ENCODE assay signal across 30 mouse cellular contexts in the genomic region with DNA sequence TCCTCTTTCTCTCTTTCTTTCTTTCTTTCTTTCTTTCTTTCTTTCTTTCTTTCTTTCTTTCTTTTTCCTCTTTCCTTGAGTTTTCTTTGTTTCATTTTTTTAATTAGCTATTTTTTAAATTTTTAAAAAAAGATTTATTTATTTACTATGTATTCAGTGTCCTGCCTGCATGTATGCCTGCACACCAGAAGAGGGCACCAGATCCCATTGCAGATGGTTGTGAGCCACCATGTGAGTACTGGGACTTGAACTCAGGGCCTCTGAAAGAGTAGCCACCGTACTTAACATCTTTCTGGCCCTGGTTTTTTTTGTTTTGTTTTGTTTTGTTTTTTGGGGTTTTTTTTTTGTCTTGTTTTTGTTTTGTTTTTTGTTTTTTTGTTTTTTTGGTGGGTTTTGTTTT. TPM values are rescaled to one million over a fixed set of nuclear protein-coding genes. Genes with fewer than 3 reads are reported as not detected.
DNase-seq lines count a peak whose midpoint lies in the region; ATAC-seq and TF ChIP-seq lines count a peak whose summit lies in the region.
"Had no signal": no experiment of that assay in that cellular context is flagged by ENCODE, and none has a peak within 500 bp of the region (broad histone marks: within the 10 kb centered on the region; RNA-seq: fewer than 3 reads in every experiment).

No protein-coding gene starts in this region.

- no peak overlapping the region for H3K4me2 ChIP-seq in forebrain, postnatal 0 days (ENCODE audit: low read depth)
- no peak overlapping the region for H3K4me2 ChIP-seq in forebrain, embryonic 13.5 days
- H3K4me2 ChIP-seq in liver, postnatal 0 days (ENCODE audit: low read depth, low read length): no peak overlapping the region
- H3K4me2 ChIP-seq in liver, embryonic 12.5 days: no peak overlapping the region
- H3K4me2 ChIP-seq: limb, embryonic 15.5 days; midbrain, embryonic 13.5 days; neural tube, embryonic 13.5 days had no signal

- H3K9me3 ChIP-seq in forebrain, postnatal 0 days (ENCODE audit: low read length): no peaks in the 10 kb centered on the region
- no peaks in the 10 kb centered on the region for H3K9me3 ChIP-seq in forebrain, embryonic 13.5 days (replicated peaks)
- H3K9me3 ChIP-seq in liver, postnatal 0 days (ENCODE audit: low read length): no peaks in the 10 kb centered on the region
- no peaks in the 10 kb centered on the region for H3K9me3 ChIP-seq in liver, embryonic 12.5 days (replicated peaks)
- H3K9me3 ChIP-seq in MEL (replicated peaks; ENCODE audit: insufficient read depth, low read length): no peaks in the 10 kb centered on the region
- H3K9me3 ChIP-seq: heart, embryonic 10.5 days; limb, embryonic 15.5 days; megakaryocyte, embryonic 14.5 days; midbrain, embryonic 13.5 days; neural tube, embryonic 13.5 days had no signal

- 81% methylated on average over 1 of the region's 1 CpGs for WGBS in forebrain, postnatal 0 days
- WGBS in forebrain, embryonic 13.5 days: 84% methylated on average over 1 of the region's 1 CpGs
- WGBS in kidney, adult 2 months: 98% methylated on average over 1 of the region's 1 CpGs
- WGBS in liver, postnatal 0 days (ENCODE audit: insufficient replicate concordance): 73% methylated on average over 1 of the region's 1 CpGs
- 73% methylated on average over 1 of the region's 1 CpGs for WGBS in liver, embryonic 12.5 days (ENCODE audit: insufficient replicate concordance)

- TF ChIP-seq RAD21 in MEL (IDR thresholded peaks at IDR 0.05; ENCODE audit: low read depth, low read length): no peak; the same call in 1 of the 2 replicates

- H3K27ac ChIP-seq in forebrain, postnatal 0 days (ENCODE audit: low read depth, low read length): no peak overlapping the region
- no peak overlapping the region for H3K27ac ChIP-seq in forebrain, embryonic 13.5 days
- H3K27ac ChIP-seq in kidney, adult 2 months (ENCODE audit: insufficient read depth, low read depth, low read length): no peak overlapping the region
- H3K27ac ChIP-seq in liver, postnatal 0 days (ENCODE audit: low read depth): no peak overlapping the region
- no peak overlapping the region for H3K27ac ChIP-seq in liver, embryonic 12.5 days
- no peak overlapping the region for H3K27ac ChIP-seq in MEL (ENCODE audit: control insufficient read depth, low read depth, low read length)
- H3K27ac ChIP-seq: heart, embryonic 10.5 days; limb, embryonic 15.5 days; midbrain, embryonic 13.5 days; neural tube, embryonic 13.5 days had no signal

- DNase-seq in forebrain, postnatal 0 days: no peak
- no peak for DNase-seq in kidney, adult 2 months
- no peak for DNase-seq in kidney, postnatal 10 days
- no peak for DNase-seq in liver, postnatal 0 days
- DNase-seq in MEL (ENCODE audit: low read depth, low spot score): no peak
- DNase-seq: adrenal gland, adult 2 months; cerebellum, adult 11-12 months; cerebellum, postnatal 10 days; heart, postnatal 14 days; kidney, adult 8-10 months; kidney, postnatal 36 days; layer of hippocampus, adult 9-11 months; left cerebral cortex, postnatal 4 days; lung, postnatal 10 days; thymus, postnatal 25 days had no signal

- H3K4me1 ChIP-seq in forebrain, postnatal 0 days (ENCODE audit: insufficient read depth): no peaks in the 10 kb centered on the region
- peaks cover 22% of the 10 kb centered on the region for H3K4me1 ChIP-seq in forebrain, embryonic 13.5 days
- H3K4me1 ChIP-seq in kidney, adult 2 months (ENCODE audit: control insufficient read depth, insufficient read depth, low read length): peaks cover 16% of the 10 kb centered on the region
- H3K4me1 ChIP-seq in liver, postnatal 0 days (ENCODE audit: insufficient read depth): peaks cover 16% of the 10 kb centered on the region
- H3K4me1 ChIP-seq in liver, embryonic 12.5 days: peaks cover 47% of the 10 kb centered on the region
- peaks cover 0 to 8% of the 10 kb centered on the region in 2 experiments; a peak in 2 of 4 replicates for H3K4me1 ChIP-seq in MEL (ENCODE audit: control insufficient read depth in 1 of 2, insufficient read depth in 2 of 2, low read length in 2 of 2)

- no peaks in the 10 kb centered on the region for H3K79me2 ChIP-seq in MEL (ENCODE audit: control insufficient read depth, insufficient read depth, low read length, poor library complexity)

- no peaks in the 10 kb centered on the region for H3K27me3 ChIP-seq in forebrain, postnatal 0 days (ENCODE audit: insufficient read depth, low read length)
- H3K27me3 ChIP-seq in forebrain, embryonic 13.5 days: peaks cover 29% of the 10 kb centered on the region
- no peaks in the 10 kb centered on the region for H3K27me3 ChIP-seq in kidney, adult 2 months (replicated peaks; ENCODE audit: control insufficient read depth, insufficient read depth, low read length)
- H3K27me3 ChIP-seq in liver, postnatal 0 days (ENCODE audit: insufficient read depth, low read length): no peaks in the 10 kb centered on the region
- peaks cover 33% of the 10 kb centered on the region for H3K27me3 ChIP-seq in liver, embryonic 12.5 days (replicated peaks)
- no peaks in the 10 kb centered on the region; a peak in 1 of 4 replicates for H3K27me3 ChIP-seq in MEL (ENCODE audit: control insufficient read depth in 1 of 2, insufficient read depth in 2 of 2, low read length in 2 of 2)
- H3K27me3 ChIP-seq: Patski had no signal

- H3K36me3 ChIP-seq in forebrain, postnatal 0 days (ENCODE audit: insufficient read depth): no peaks in the 10 kb centered on the region
- no peaks in the 10 kb centered on the region for H3K36me3 ChIP-seq in forebrain, embryonic 13.5 days (ENCODE audit: poor library complexity, severe bottlenecking)
- no peaks in the 10 kb centered on the region for H3K36me3 ChIP-seq in kidney, adult 2 months (ENCODE audit: control insufficient read depth, insufficient read depth, low read length)
- no peaks in the 10 kb centered on the region for H3K36me3 ChIP-seq in liver, postnatal 0 days (replicated peaks; ENCODE audit: insufficient read depth, low read length)
- H3K36me3 ChIP-seq in liver, embryonic 12.5 days: no peaks in the 10 kb centered on the region
- no peaks in the 10 kb centered on the region for H3K36me3 ChIP-seq in MEL (ENCODE audit: control insufficient read depth in 1 of 2, insufficient read depth in 2 of 2, low read length in 2 of 2)
- H3K36me3 ChIP-seq: heart, embryonic 10.5 days; limb, embryonic 15.5 days; midbrain, embryonic 13.5 days; neural tube, embryonic 13.5 days had no signal

- no peak overlapping the region for H3K9ac ChIP-seq in forebrain, postnatal 0 days
- no peak overlapping the region for H3K9ac ChIP-seq in forebrain, embryonic 13.5 days
- H3K9ac ChIP-seq in liver, postnatal 0 days (replicated peaks): no peak overlapping the region
- H3K9ac ChIP-seq in liver, embryonic 12.5 days: no peak overlapping the region
- no peak overlapping the region for H3K9ac ChIP-seq in MEL (ENCODE audit: control insufficient read depth, low read depth, low read length, poor library complexity, severe bottlenecking)
- H3K9ac ChIP-seq: limb, embryonic 15.5 days; midbrain, embryonic 13.5 days; neural tube, embryonic 13.5 days had no signal

- ATAC-seq in forebrain, postnatal 0 days: no peak
- no peak for ATAC-seq in forebrain, embryonic 13.5 days
- ATAC-seq in liver, postnatal 0 days: no peak
- no peak for ATAC-seq in liver, embryonic 12.5 days
- no peak for ATAC-seq in CD4-positive, CD25-positive, alpha-beta regulatory T cell, adult 4 months
- ATAC-seq: midbrain, embryonic 13.5 days; Patski had no signal

- TF ChIP-seq EP300 in liver, postnatal 0 days (IDR thresholded peaks at IDR 0.05; ENCODE audit: low read depth): no peak
- no peak for TF ChIP-seq EP300 in MEL (IDR thresholded peaks at IDR 0.05; ENCODE audit: low read depth in 1 of 2, low read length in 2 of 2)

- peak; percentile 32; the same call in 1 of the 2 replicates for TF ChIP-seq CTCF in forebrain, postnatal 0 days (IDR thresholded peaks at IDR 0.05; ENCODE audit: low read depth)
- TF ChIP-seq CTCF in kidney, adult 2 months (conservative IDR thresholded peaks at IDR 0.05; ENCODE audit: insufficient read depth, insufficient read length, low read depth, low read length): peak; percentile 46
- TF ChIP-seq CTCF in liver, postnatal 0 days (IDR thresholded peaks at IDR 0.05; ENCODE audit: low read depth): peak; percentile 39
- peak; percentile 16 to 27 (median 25); a peak in 2 of 6 replicates for TF ChIP-seq CTCF in MEL (IDR thresholded peaks at IDR 0.05 in 2 of 3, conservative IDR thresholded peaks at IDR 0.05 in 1 of 3; ENCODE audit: control insufficient read depth in 1 of 3, insufficient read depth in 1 of 3, low read depth in 2 of 3, low read length in 3 of 3, poor library complexity in 1 of 3, severe bottlenecking in 1 of 3)

- no peak overlapping the region for H3K4me3 ChIP-seq in forebrain, postnatal 0 days (ENCODE audit: low read depth, low read length)
- no peak overlapping the region for H3K4me3 ChIP-seq in forebrain, embryonic 13.5 days
- no peak overlapping the region for H3K4me3 ChIP-seq in kidney, adult 2 months (ENCODE audit: insufficient read depth, low read depth, low read length)
- H3K4me3 ChIP-seq in liver, postnatal 0 days (ENCODE audit: low read depth, low read length): no peak overlapping the region
- H3K4me3 ChIP-seq in liver, embryonic 12.5 days: no peak overlapping the region
- no peak overlapping the region for H3K4me3 ChIP-seq in MEL (ENCODE audit: control insufficient read depth in 1 of 2, insufficient read depth in 1 of 2, low read depth in 2 of 2, low read length in 2 of 2)
- H3K4me3 ChIP-seq: heart, embryonic 10.5 days; limb, embryonic 15.5 days; megakaryocyte, embryonic 14.5 days; midbrain, embryonic 13.5 days; myocyte; neural tube, embryonic 13.5 days had no signal

- TF ChIP-seq POLR2A in kidney, adult 2 months (IDR thresholded peaks at IDR 0.05; ENCODE audit: low read depth, low read length): no peak
- no peak for TF ChIP-seq POLR2A in MEL (IDR thresholded peaks at IDR 0.05; ENCODE audit: control insufficient read depth in 1 of 2, insufficient read depth in 1 of 2, low read depth in 1 of 2, low read length in 2 of 2, poor library complexity in 1 of 2)

RNA-seq across cellular contexts. Expression of a gene that starts 12.8 kb away (rescaled TPM):
- total RNA-seq in forebrain, postnatal 0 days (2014; rRNA removed): 8.3 and 8.6 TPM in 2 replicates
- 10.6 and 13.5 TPM in 2 replicates for polyA plus RNA-seq in forebrain, postnatal 0 days (2015; fragmentation: Nextera tagmentation; extraction: Ambion mirVana)
- polyA plus RNA-seq in forebrain, embryonic 13.5 days (2015; fragmentation: Nextera tagmentation; extraction: Ambion mirVana): 5.0 and 5.5 TPM in 2 replicates
- 59.2 and 66.7 TPM in 2 replicates for polyA plus RNA-seq in kidney, adult 2 months (2012; rRNA removed)
- 12.6 and 19.8 TPM in 2 replicates for polyA plus RNA-seq in liver, postnatal 0 days (2015; fragmentation: Nextera tagmentation; extraction: Ambion mirVana)
- polyA plus RNA-seq in liver, embryonic 12.5 days (2016; fragmentation: Nextera tagmentation; extraction: Ambion mirVana): 17.6 and 18.1 TPM in 2 replicates
- 0.04 TPM in 1 of 2 replicates, not detected in the other for total RNA-seq in MEL (2012; rRNA removed)
- 1 to 10 TPM in 1 of 2 experiments, not detected in 1; 1.7 TPM for polyA plus RNA-seq in MEL (2012; ENCODE audit: insufficient read depth in 1 of 2, insufficient read length in 2 of 2, low read depth in 1 of 2, low replicate concordance in 2 of 2, missing spikeins in 1 of 2)
- polyA plus RNA-seq in CD4-positive, CD25-positive, alpha-beta regulatory T cell, adult 4 months (2017; shearing (Covaris generic)): not detected

RNA-seq across cellular contexts. Expression of a gene that starts 25.7 kb away (rescaled TPM):
- not detected in 2 replicates for total RNA-seq in forebrain, postnatal 0 days (2014; rRNA removed)
- 0.52 TPM in 1 of 2 replicates, not detected in the other for polyA plus RNA-seq in forebrain, postnatal 0 days (2015; fragmentation: Nextera tagmentation; extraction: Ambion mirVana)
- not detected in 2 replicates for polyA plus RNA-seq in forebrain, embryonic 13.5 days (2015; fragmentation: Nextera tagmentation; extraction: Ambion mirVana)
- 0.24 and 0.25 TPM in 2 replicates for polyA plus RNA-seq in kidney, adult 2 months (2012; rRNA removed)
- 3.4 TPM in 2 replicates for polyA plus RNA-seq in liver, postnatal 0 days (2015; fragmentation: Nextera tagmentation; extraction: Ambion mirVana)
- 7.0 and 9.5 TPM in 2 replicates for polyA plus RNA-seq in liver, embryonic 12.5 days (2016; fragmentation: Nextera tagmentation; extraction: Ambion mirVana)
- not detected in 2 replicates for total RNA-seq in MEL (2012; rRNA removed)
- not detected for polyA plus RNA-seq in MEL (2012; ENCODE audit: insufficient read depth in 1 of 2, insufficient read length in 2 of 2, low read depth in 1 of 2, low replicate concordance in 2 of 2, missing spikeins in 1 of 2)
- not detected for polyA plus RNA-seq in CD4-positive, CD25-positive, alpha-beta regulatory T cell, adult 4 months (2017; shearing (Covaris generic))
- total RNA-seq: gastrocnemius, adult 18-20 months; left cerebral cortex, adult 8-10 months; left cerebral cortex, postnatal 4 days had no signal
- polyA plus RNA-seq: embryonic facial prominence, embryonic 11.5 days; forebrain, embryonic 11.5 days; hindbrain, embryonic 11.5 days; midbrain, embryonic 13.5 days; neural tube, embryonic 13.5 days had no signal

RNA-seq across cellular contexts. Expression of a gene that starts 26.8 kb away (rescaled TPM):
- total RNA-seq in forebrain, postnatal 0 days (2014; rRNA removed): 0.57 and 0.77 TPM in 2 replicates
- 1.2 and 1.7 TPM in 2 replicates for polyA plus RNA-seq in forebrain, postnatal 0 days (2015; fragmentation: Nextera tagmentation; extraction: Ambion mirVana)
- polyA plus RNA-seq in forebrain, embryonic 13.5 days (2015; fragmentation: Nextera tagmentation; extraction: Ambion mirVana): 0.92 and 0.93 TPM in 2 replicates
- polyA plus RNA-seq in kidney, adult 2 months (2012; rRNA removed): 80.4 and 93.7 TPM in 2 replicates
- polyA plus RNA-seq in liver, postnatal 0 days (2015; fragmentation: Nextera tagmentation; extraction: Ambion mirVana): 1.5 and 1.8 TPM in 2 replicates
- polyA plus RNA-seq in liver, embryonic 12.5 days (2016; fragmentation: Nextera tagmentation; extraction: Ambion mirVana): 2.3 and 2.5 TPM in 2 replicates
- not detected in 2 replicates for total RNA-seq in MEL (2012; rRNA removed)
- polyA plus RNA-seq in MEL (2012; ENCODE audit: insufficient read depth in 1 of 2, insufficient read length in 2 of 2, low read depth in 1 of 2, low replicate concordance in 2 of 2, missing spikeins in 1 of 2): not detected
- not detected for polyA plus RNA-seq in CD4-positive, CD25-positive, alpha-beta regulatory T cell, adult 4 months (2017; shearing (Covaris generic))

RNA-seq across cellular contexts. Expression of a gene that starts 47.4 kb away (rescaled TPM):
- total RNA-seq in forebrain, postnatal 0 days (2014; rRNA removed): 37.0 and 42.9 TPM in 2 replicates
- 54.8 and 55.7 TPM in 2 replicates for polyA plus RNA-seq in forebrain, postnatal 0 days (2015; fragmentation: Nextera tagmentation; extraction: Ambion mirVana)
- 50.3 and 53.7 TPM in 2 replicates for polyA plus RNA-seq in forebrain, embryonic 13.5 days (2015; fragmentation: Nextera tagmentation; extraction: Ambion mirVana)
- polyA plus RNA-seq in kidney, adult 2 months (2012; rRNA removed): 56.5 and 68.1 TPM in 2 replicates
- 12.9 and 14.8 TPM in 2 replicates for polyA plus RNA-seq in liver, postnatal 0 days (2015; fragmentation: Nextera tagmentation; extraction: Ambion mirVana)
- polyA plus RNA-seq in liver, embryonic 12.5 days (2016; fragmentation: Nextera tagmentation; extraction: Ambion mirVana): 32.2 and 33.5 TPM in 2 replicates
- 16.1 and 18.2 TPM in 2 replicates for total RNA-seq in MEL (2012; rRNA removed)
- polyA plus RNA-seq in MEL (2012; ENCODE audit: insufficient read depth in 1 of 2, insufficient read length in 2 of 2, low read depth in 1 of 2, low replicate concordance in 2 of 2, missing spikeins in 1 of 2): 10 to 100 TPM in 1 of 2 experiments, not detected in 1; 48.1 TPM
- polyA plus RNA-seq in CD4-positive, CD25-positive, alpha-beta regulatory T cell, adult 4 months (2017; shearing (Covaris generic)): 10 to 100 TPM; 14.3 to 17.1 TPM

RNA-seq across cellular contexts. Expression of a gene that starts 56.4 kb away (rescaled TPM):
- total RNA-seq in forebrain, postnatal 0 days (2014; rRNA removed): 6.4 and 11.4 TPM in 2 replicates
- polyA plus RNA-seq in forebrain, postnatal 0 days (2015; fragmentation: Nextera tagmentation; extraction: Ambion mirVana): 16.0 and 16.8 TPM in 2 replicates
- 136 and 138 TPM in 2 replicates for polyA plus RNA-seq in forebrain, embryonic 13.5 days (2015; fragmentation: Nextera tagmentation; extraction: Ambion mirVana)
- polyA plus RNA-seq in kidney, adult 2 months (2012; rRNA removed): 15.7 and 16.6 TPM in 2 replicates
- polyA plus RNA-seq in liver, postnatal 0 days (2015; fragmentation: Nextera tagmentation; extraction: Ambion mirVana): 4.7 and 4.8 TPM in 2 replicates
- 11.0 and 11.7 TPM in 2 replicates for polyA plus RNA-seq in liver, embryonic 12.5 days (2016; fragmentation: Nextera tagmentation; extraction: Ambion mirVana)
- 11.5 and 17.8 TPM in 2 replicates for total RNA-seq in MEL (2012; rRNA removed)
- polyA plus RNA-seq in MEL (2012; ENCODE audit: insufficient read depth in 1 of 2, insufficient read length in 2 of 2, low read depth in 1 of 2, low replicate concordance in 2 of 2, missing spikeins in 1 of 2): 10 to 100 TPM in 1 of 2 experiments, not detected in 1; 27.1 TPM
- 100 to 1,000 TPM in 1 of 2 experiments, 10 to 100 TPM in 1; 61.3 to 136 TPM for polyA plus RNA-seq in CD4-positive, CD25-positive, alpha-beta regulatory T cell, adult 4 months (2017; shearing (Covaris generic))
- polyA plus RNA-seq: Patski had no signal

Comparison
In these comparisons a context has a peak if more than half of its experiments do, and no peak if none do; other contexts are left out.
1. RNA of a gene that starts 26.8 kb away (polyA plus RNA-seq): 80.4 to 93.7 TPM in kidney, adult 2 months; 2.3 to 2.5 TPM in liver, embryonic 12.5 days, 1.2 to 1.7 TPM in forebrain, postnatal 0 days, 1.5 to 1.8 TPM in liver, postnatal 0 days, 0.92 to 0.93 TPM in forebrain, embryonic 13.5 days, not detected in CD4-positive, CD25-positive, alpha-beta regulatory T cell, adult 4 months and not detected in MEL; every median in the first group is over 10 times any median in the second.
2. Peak in every context shown above with its lines, with median percentiles within 50 percentile points of each other: CTCF ChIP-seq.